Mouse (Mus musculus): Measurements from ENCODE around the gene Tctn1. TPM values are rescaled to one million over a fixed set of nuclear protein-coding genes. Genes with fewer than 3 reads are reported as not detected.

Gene Tctn1
- 7.6 TPM in 2 replicates for total RNA-seq (2023)

DNA sequence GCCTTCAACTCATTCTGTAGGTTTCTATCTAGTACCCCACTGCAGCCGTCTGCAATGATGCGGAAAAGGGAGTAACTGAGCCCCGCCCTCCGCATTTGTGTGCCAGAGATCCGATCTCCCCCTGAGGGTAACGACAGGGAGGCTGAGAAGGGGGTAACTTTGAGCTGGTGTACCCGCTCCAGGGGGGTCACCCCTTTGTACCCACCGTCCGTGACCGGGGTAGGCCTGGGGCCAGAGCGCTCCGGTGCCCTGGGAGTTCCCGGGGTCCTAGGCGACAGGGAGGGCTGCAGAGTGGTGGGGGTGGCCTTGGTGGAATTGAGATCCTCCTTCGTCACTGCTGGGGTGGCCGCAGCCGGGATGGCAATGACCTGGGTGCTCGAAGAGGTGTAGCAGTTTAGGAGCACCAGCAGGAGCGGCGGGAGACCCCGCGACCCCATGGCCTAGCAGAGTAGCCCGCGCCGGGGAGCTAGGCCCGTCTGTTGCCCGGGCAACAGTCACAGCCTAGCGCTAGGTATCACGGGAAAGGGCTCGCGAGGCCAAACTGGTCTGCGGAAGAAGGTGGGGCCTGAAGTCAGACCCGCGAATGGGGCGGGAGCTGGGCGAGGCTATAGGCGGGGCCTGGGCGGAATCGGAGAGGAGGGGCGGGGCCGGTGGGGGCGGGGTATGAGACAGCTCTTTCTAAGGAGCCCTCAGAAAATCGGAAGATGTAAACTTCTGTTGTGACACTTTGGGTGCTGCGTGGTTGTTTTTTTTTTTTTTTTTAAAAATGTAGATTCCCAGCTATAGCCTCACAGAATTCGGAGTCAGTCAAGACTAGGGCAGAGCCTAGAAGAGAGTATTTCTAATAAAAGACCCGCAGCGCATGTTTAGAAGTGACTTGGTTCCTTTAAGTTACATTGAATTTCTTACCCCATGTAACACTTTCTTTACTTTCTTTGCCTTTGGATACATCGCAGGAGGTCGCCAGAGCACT is at the start of gene Tctn1:
Tctn1 (minus strand) TSS at position 528 of the 973 bp plus-strand sequence.

GRCm38 (mm10) chr5:122284183-122285028 is 20.1 kb upstream of the Tctn1 start, which contains the start of gene Pptc7:
TSS of gene Pptc7 (plus strand) at chr5:122284365.

GRCm38 (mm10) chr5:122206475-122206874 is 57.8 kb downstream of the Tctn1 start, which contains the start of gene Hvcn1:
TSS of gene Hvcn1 (plus strand) at chr5:122206804.

Other genes starting within 250 kb of the Tctn1 start
- 0.27 and 1.7 TPM in 2 replicates for gene Cux2, start 214.4 kb downstream of the Tctn1 start, total RNA-seq (2023)
- 5.8 and 10.0 TPM in 2 replicates for gene Myl2, start 163.5 kb downstream of the Tctn1 start, total RNA-seq (2023)
- gene Ccdc63, start 123.6 kb downstream of the Tctn1 start, total RNA-seq (2023), result 8.9 and 12.0 TPM in 2 replicates
- 128 and 167 TPM in 2 replicates for gene Ppp1cc, start 106.2 kb downstream of the Tctn1 start, total RNA-seq (2023)
- gene Hvcn1, start 57.7 kb downstream of the Tctn1 start, total RNA-seq (2023), result 90.1 and 98.8 TPM in 2 replicates
- gene Pptc7, start 19.9 kb upstream of the Tctn1 start, total RNA-seq (2023), result 11.2 and 14.2 TPM in 2 replicates
- gene Rad9b, start 89.8 kb upstream of the Tctn1 start, total RNA-seq (2023), result 0.29 TPM in 1 of 2 replicates, not detected in the other
- gene Vps29, start 89.9 kb upstream of the Tctn1 start, total RNA-seq (2023), result 52.9 and 57.5 TPM in 2 replicates
- gene Gpn3, start 107.4 kb upstream of the Tctn1 start, total RNA-seq (2023), result 8.2 and 11.1 TPM in 2 replicates
- 4.4 and 5.3 TPM in 2 replicates for gene Fam216a, start 107.9 kb upstream of the Tctn1 start, total RNA-seq (2023)
- 581 and 726 TPM in 2 replicates for gene Arpc3, start 127.4 kb upstream of the Tctn1 start, total RNA-seq (2023)
- 26.0 and 35.8 TPM in 2 replicates for gene Anapc7, start 157.2 kb upstream of the Tctn1 start, total RNA-seq (2023)
- 53.1 and 73.8 TPM in 2 replicates for gene Atp2a2, start 237.8 kb upstream of the Tctn1 start, total RNA-seq (2023)